Mouse (Mus musculus) intestine, embryonic 16.5 days (tissue): ENCODE data around the gene Cops2. TPM values are rescaled to one million over a fixed set of nuclear protein-coding genes. Genes with fewer than 3 reads are reported as not detected.

ENCODE experiments used
- polyA plus RNA-seq: library from polyadenylated mRNA; unstranded; fragments of >200 nt; fragmentation: Nextera tagmentation; extraction: Ambion mirVana; gene quantifications from 2 replicates; pipeline ENCODE4 v1.2.1, GENCODE M21; 2015

Gene Cops2
- polyA plus RNA-seq, 1 experiment from 2014 or later = 54.3 TPM

Other genes starting within 250 kb of the Cops2 start
- gene Cep152, start 234.0 kb downstream of the Cops2 start, polyA plus RNA-seq = 3.5 and 3.7 TPM in 2 replicates
- 72.0 and 73.2 TPM in 2 replicates for gene Eid1, start 186.0 kb downstream of the Cops2 start, polyA plus RNA-seq
- gene Shc4, start 135.0 kb downstream of the Cops2 start, polyA plus RNA-seq = 1.7 and 1.8 TPM in 2 replicates
- 11.9 and 12.0 TPM in 2 replicates for gene Secisbp2l, start 76.3 kb downstream of the Cops2 start, polyA plus RNA-seq
- gene Galk2, start within 50 bp of the Cops2 start, polyA plus RNA-seq = 77.4 and 91.1 TPM in 2 replicates
- gene Fgf7, start 175.5 kb upstream of the Cops2 start, polyA plus RNA-seq = 0.31 and 0.33 TPM in 2 replicates